Mouse (Mus musculus) CH12.LX (cell line): ENCODE measurements around the gene Mansc4. TPM values are rescaled to one million over a fixed set of nuclear protein-coding genes. Genes with fewer than 3 reads are reported as not detected.

Experiments
- DNase-seq: peaks from one replicate; pipeline ENCODE4 v3.0.0-alpha.2; 2013; ENCODE audit errors: extremely low read depth
- H3K27ac ChIP-seq: 2 replicates; pipeline ENCODE4 v1.5.1; 2012; ENCODE audit warnings: low read depth, mild to moderate bottlenecking, control low read depth, moderate library complexity; ENCODE audit not compliant: insufficient read depth
- H3K27me3 ChIP-seq: replicated peaks from 2 replicates; pipeline ENCODE3; 2012; ENCODE audit warnings: inconsistent platforms
- H3K36me3 ChIP-seq, 2 experiments: replicated peaks in 1 of 2; 2 replicates each; pipeline versions ENCODE3 to v1.6.1; 2012; ENCODE audit warnings: inconsistent platforms in 1 of 2, low read length in 1 of 2, mild to moderate bottlenecking in 1 of 2, mixed read lengths in 1 of 2, moderate library complexity in 1 of 2; ENCODE audit not compliant: control insufficient read depth in 1 of 2, insufficient read depth in 1 of 2
- H3K4me1 ChIP-seq, 2 experiments: 2 replicates each; pipeline ENCODE4 v1.6.1; 2012; ENCODE audit warnings: inconsistent platforms in 1 of 2, moderate library complexity in 1 of 2; ENCODE audit not compliant: insufficient read depth in 2 of 2, control insufficient read depth in 1 of 2
- H3K4me2 ChIP-seq: 2 replicates; pipeline ENCODE4 v1.6.1; 2012; ENCODE audit warnings: low read depth, mild to moderate bottlenecking, control low read depth; ENCODE audit not compliant: poor library complexity, insufficient read depth, severe bottlenecking
- H3K4me3 ChIP-seq, 3 experiments: fragments of 150-350 bp in 1 of 3; sonication (generic) in 1 of 3; replicated peaks in 1 of 3; 2 replicates each; pipeline versions ENCODE3 to v1.5.1; 2011 to 2012; ENCODE audit warnings: low read depth in 2 of 3, low read length in 2 of 3, mild to moderate bottlenecking in 2 of 3, moderate library complexity in 2 of 3, control low read depth in 1 of 3, improper control_type of control experiment in 1 of 3, inconsistent platforms in 1 of 3, mixed read lengths in 1 of 3; ENCODE audit not compliant: poor library complexity in 1 of 3
- H3K79me2 ChIP-seq: replicated peaks from 2 replicates; pipeline ENCODE4 v1.6.1; 2012; ENCODE audit warnings: mild to moderate bottlenecking, moderate library complexity; ENCODE audit not compliant: control insufficient read depth, poor library complexity, insufficient read depth, severe bottlenecking; ENCODE audit errors: extremely low read depth
- H3K9ac ChIP-seq: 2 replicates; pipeline ENCODE4 v1.6.1; 2012; ENCODE audit warnings: low read depth, mild to moderate bottlenecking, control low read depth, moderate library complexity; ENCODE audit not compliant: insufficient read depth
- H3K9me3 ChIP-seq: replicated peaks from 2 replicates; pipeline ENCODE3; 2012; ENCODE audit warnings: low read length, inconsistent platforms, mixed read lengths
- BHLHE40 ChIP-seq: IDR thresholded peaks from 2 replicates; pipeline ENCODE4 v1.6.1; 2011; ENCODE audit warnings: mild to moderate bottlenecking, low read depth, low read length, improper control_type of control experiment
- CHD1 ChIP-seq: IDR thresholded peaks from 2 replicates; pipeline ENCODE4 v1.6.1; 2012; ENCODE audit warnings: low read depth, low read length, improper control_type of control experiment, inconsistent platforms
- CTCF ChIP-seq, 2 experiments: IDR thresholded peaks in 1 of 2; conservative IDR thresholded peaks in 1 of 2; 2 replicates each; pipeline ENCODE4 v1.5.1; 2011 to 2012; ENCODE audit warnings: low read depth in 2 of 2, low read length in 2 of 2, improper control_type of control experiment in 1 of 2, inconsistent platforms in 1 of 2, mild to moderate bottlenecking in 1 of 2, moderate library complexity in 1 of 2
- E2F4 ChIP-seq: IDR thresholded peaks from 2 replicates; pipeline ENCODE4 v1.6.1; 2011; ENCODE audit warnings: low read depth, low read length, improper control_type of control experiment; ENCODE audit not compliant: insufficient replicate concordance
- GABPA ChIP-seq: IDR thresholded peaks from 2 replicates; pipeline ENCODE4 v1.6.1; 2012; ENCODE audit warnings: low read depth, low read length, improper control_type of control experiment, inconsistent platforms; ENCODE audit not compliant: insufficient replicate concordance
- HCFC1 ChIP-seq: IDR thresholded peaks from 2 replicates; pipeline ENCODE4 v1.6.1; 2012; ENCODE audit warnings: low read depth, mild to moderate bottlenecking, inconsistent platforms, low read length, improper control_type of control experiment
- IRF4 ChIP-seq: IDR thresholded peaks from 2 replicates; pipeline ENCODE4 v1.6.1; 2014; ENCODE audit warnings: low read depth, mild to moderate bottlenecking, inconsistent platforms, low read length, improper control_type of control experiment
- KAT2A ChIP-seq: IDR thresholded peaks from 2 replicates; pipeline ENCODE4 v1.6.1; 2012; ENCODE audit warnings: low read length, improper control_type of control experiment, inconsistent platforms; ENCODE audit not compliant: insufficient replicate concordance
- MAFK ChIP-seq: IDR thresholded peaks from 2 replicates; pipeline ENCODE4 v1.6.1; 2011; ENCODE audit warnings: low read length, improper control_type of control experiment; ENCODE audit not compliant: insufficient replicate concordance
- MAX ChIP-seq: IDR thresholded peaks from 2 replicates; pipeline ENCODE4 v1.6.1; 2011; ENCODE audit warnings: low read length, improper control_type of control experiment
- MAZ ChIP-seq: IDR thresholded peaks from 2 replicates; pipeline ENCODE4 v1.6.1; 2012; ENCODE audit warnings: low read depth, mild to moderate bottlenecking, inconsistent platforms, low read length, improper control_type of control experiment, moderate library complexity
- MEF2A ChIP-seq: IDR thresholded peaks from 2 replicates; pipeline ENCODE4 v1.6.1; 2014; ENCODE audit warnings: low read depth, mild to moderate bottlenecking, inconsistent platforms, low read length, improper control_type of control experiment, borderline replicate concordance
- MYC ChIP-seq: IDR thresholded peaks from 2 replicates; pipeline ENCODE4 v1.6.1; 2011; ENCODE audit warnings: low read depth, mild to moderate bottlenecking, improper control_type of control experiment, low read length
- NELFE ChIP-seq: IDR thresholded peaks from 2 replicates; pipeline ENCODE4 v1.6.1; 2011; ENCODE audit warnings: low read depth, low read length, improper control_type of control experiment
- NRF1 ChIP-seq: IDR thresholded peaks from 2 replicates; pipeline ENCODE4 v1.6.1; 2014; ENCODE audit warnings: low read depth, mild to moderate bottlenecking, inconsistent platforms, low read length, improper control_type of control experiment, moderate library complexity
- POLR2AphosphoS2 ChIP-seq: IDR thresholded peaks from 2 replicates; pipeline ENCODE4 v1.6.1; 2011; ENCODE audit warnings: low read depth, low read length, improper control_type of control experiment
- RAD21 ChIP-seq: IDR thresholded peaks from 2 replicates; pipeline ENCODE4 v1.6.1; 2011; ENCODE audit warnings: low read depth, mild to moderate bottlenecking, low read length, improper control_type of control experiment, moderate library complexity
- RCOR1 ChIP-seq: conservative IDR thresholded peaks from 2 replicates; pipeline ENCODE4 v1.6.1; 2012; ENCODE audit warnings: low read depth, mild to moderate bottlenecking, inconsistent platforms, low read length, improper control_type of control experiment
- SMC3 ChIP-seq: IDR thresholded peaks from 2 replicates; pipeline ENCODE4 v1.6.1; 2011; ENCODE audit warnings: low read depth, low read length, improper control_type of control experiment
- TBP ChIP-seq: conservative IDR thresholded peaks from 2 replicates; pipeline ENCODE4 v1.6.1; 2011; ENCODE audit warnings: low read depth, low read length, improper control_type of control experiment
- USF1 ChIP-seq: IDR thresholded peaks from 2 replicates; pipeline ENCODE4 v1.6.1; 2014; ENCODE audit warnings: low read depth, mild to moderate bottlenecking, inconsistent platforms, low read length, improper control_type of control experiment
- ZC3H11A ChIP-seq: IDR thresholded peaks from 2 replicates; pipeline ENCODE4 v1.6.1; 2012; ENCODE audit warnings: low read depth, mild to moderate bottlenecking, inconsistent platforms, low read length, improper control_type of control experiment
- ZKSCAN1 ChIP-seq: IDR thresholded peaks from 2 replicates; pipeline ENCODE4 v1.6.1; 2012; ENCODE audit warnings: low read depth, inconsistent platforms, low read length, improper control_type of control experiment, borderline replicate concordance
- ZMIZ1 ChIP-seq: IDR thresholded peaks from 2 replicates; pipeline ENCODE4 v1.6.1; 2012; ENCODE audit warnings: low read depth, mild to moderate bottlenecking, inconsistent platforms, low read length, improper control_type of control experiment
- ZNF384 ChIP-seq: IDR thresholded peaks from 2 replicates; pipeline ENCODE4 v1.6.1; 2012; ENCODE audit warnings: low read depth, low read length, improper control_type of control experiment, inconsistent platforms
- dilution Hi-C: fragments of 300-500 bp; cut with MboI; formaldehyde crosslinking; loops from 2 replicates; pipeline ENCODE4 v1.14.3; 2020; ENCODE audit warnings: low sequenced_read_pairs; ENCODE audit not compliant: extremely low pct_unique_long_range_greater_than_20kb, extremely low pct_ligation_motif_present
- in situ Hi-C: fragments of 300-500 bp; cut with MboI; formaldehyde crosslinking; loops from 3 replicates; pipeline ENCODE4 v1.14.3; 2019; ENCODE audit warnings: low sequenced_read_pairs, low pct_ligation_motif_present, low pct_unique_long_range_greater_than_20kb, mixed read lengths
- polyA plus RNA-seq: library from polyadenylated mRNA; unstranded; fragments of >175 nt; gene quantifications from 2 replicates; pipeline ENCODE4 v1.2.1, GENCODE M21; 2012; ENCODE audit warnings: low read depth; ENCODE audit not compliant: insufficient read length
- total RNA-seq, 2 experiments: library from RNA; depleted of rRNA; stranded (reverse); fragments of 300-350 nt in 1 of 2; fragments of >200 nt in 1 of 2; gene quantifications; 2 replicates each; pipeline ENCODE4 v1.2.3; 2012 to 2014

Gene Mansc4
- total and polyA plus RNA-seq, 3 experiments: 0.20 TPM; not detected in 2

GRCm38 (mm10) chr6:147088517-147088916, 1.7 kb upstream of the Mansc4 start:
- no peak overlapping the region for H3K27ac ChIP-seq
- H3K4me3 ChIP-seq: no peak overlapping the region
- H3K36me3 ChIP-seq: no peaks in the 10 kb centered on the region
- peaks cover 6 to 12% of the 10 kb centered on the region in 2 experiments; a peak in 3 of 4 replicates for H3K4me1 ChIP-seq
- H3K79me2 ChIP-seq: peaks cover 18% of the 10 kb centered on the region
- H3K27me3 ChIP-seq: no peaks in the 10 kb centered on the region
- TF ChIP-seq RAD21 (peak; percentile 8), BHLHE40 (no peak), RCOR1 (no peak), MEF2A (no peak), NRF1 (no peak), NELFE (no peak), MAZ (no peak), ZKSCAN1 (no peak), CTCF (conservative IDR thresholded peaks at IDR 0.05 in 1 of 2, IDR thresholded peaks at IDR 0.05 in 1 of 2; ENCODE audit: low read depth in 2 of 2, low read length in 2 of 2) (peak in 1 of 2 experiments; percentile 60; a peak in 2 of 4 replicates), USF1 (no peak), KAT2A (no peak), MYC (peak; percentile 62; the same call in 1 of the 2 replicates), POLR2AphosphoS2 (no peak), ZMIZ1 (no peak), SMC3 (peak; percentile 26), IRF4 (no peak), CHD1 (no peak), ZNF384 (0 out of 2 replicates have a peak, but pooled peaks have one; percentile 35)
- TF ChIP-seq, all 38 proteins: peak for 5
- no peak overlapping the region for H3K9ac ChIP-seq
- in situ Hi-C loops (no loop called here), dilution Hi-C loops (no loop called here)
- DNase-seq: no peak
- no peaks in the 10 kb centered on the region for H3K9me3 ChIP-seq
- no peak overlapping the region for H3K4me2 ChIP-seq

GRCm38 (mm10) chr6:147087736-147088135, 904 bp upstream of the Mansc4 start:
- Histone ChIP-seq H3K9ac (no peak overlapping the region), H3K4me3 (no peak overlapping the region), H3K27ac (no peak overlapping the region), H3K4me2 (no peak overlapping the region), H3K9me3 (no peaks in the 10 kb centered on the region), H3K36me3 (no peaks in the 10 kb centered on the region), H3K4me1 (peaks cover 6 to 14% of the 10 kb centered on the region in 2 experiments; a peak in 3 of 4 replicates), H3K79me2 (peaks cover 12% of the 10 kb centered on the region), H3K27me3 (no peaks in the 10 kb centered on the region)
- dilution Hi-C loops: no loop called here
- in situ Hi-C loops: no loop called here
- DNase-seq: no peak
- TF ChIP-seq BHLHE40 (no peak), ZNF384 (no peak), RCOR1 (no peak), IRF4 (no peak), MAFK (no peak), HCFC1 (no peak), GABPA (no peak), SMC3 (no peak), E2F4 (no peak), MYC (no peak), POLR2AphosphoS2 (no peak), MAX (no peak), TBP (no peak), MAZ (no peak), ZC3H11A (no peak)
